Mouse (Mus musculus) cerebellum, postnatal 4 days (tissue): ENCODE results near the gene Gm49673.
"Not testable (repeated sequence)": the region's sequence is repeated elsewhere in the genome, so short reads cannot be mapped to it uniquely, and the experiment has no call there.

ENCODE experiments used
- DNase-seq, 2 experiments: peaks; one replicate each; pipeline ENCODE4 v3.0.0; 2022; ENCODE audit warnings: low spot score in 2 of 2, mixed read lengths in 1 of 2

The Gm49673 gene

GRCm38 (mm10) chr17:8041197-8041596 is 106.4 kb downstream of the Gm49673 start:
- not testable (repeated sequence) for DNase-seq

GRCm38 (mm10) chr17:8039916-8040635 is 107.5 kb downstream of the Gm49673 start:
- DNase-seq, result not testable (repeated sequence)

GRCm38 (mm10) chr17:8036976-8037375 is 110.6 kb downstream of the Gm49673 start:
- DNase-seq, result not testable (repeated sequence)
